Mouse (Mus musculus): ENCODE data around the gene Mok. TPM values are rescaled to one million over a fixed set of nuclear protein-coding genes. Genes with fewer than 3 reads are reported as not detected.

The Mok gene
- polyA plus RNA-seq, 1 experiment from 2014 or later = 0.51 TPM

DNA sequence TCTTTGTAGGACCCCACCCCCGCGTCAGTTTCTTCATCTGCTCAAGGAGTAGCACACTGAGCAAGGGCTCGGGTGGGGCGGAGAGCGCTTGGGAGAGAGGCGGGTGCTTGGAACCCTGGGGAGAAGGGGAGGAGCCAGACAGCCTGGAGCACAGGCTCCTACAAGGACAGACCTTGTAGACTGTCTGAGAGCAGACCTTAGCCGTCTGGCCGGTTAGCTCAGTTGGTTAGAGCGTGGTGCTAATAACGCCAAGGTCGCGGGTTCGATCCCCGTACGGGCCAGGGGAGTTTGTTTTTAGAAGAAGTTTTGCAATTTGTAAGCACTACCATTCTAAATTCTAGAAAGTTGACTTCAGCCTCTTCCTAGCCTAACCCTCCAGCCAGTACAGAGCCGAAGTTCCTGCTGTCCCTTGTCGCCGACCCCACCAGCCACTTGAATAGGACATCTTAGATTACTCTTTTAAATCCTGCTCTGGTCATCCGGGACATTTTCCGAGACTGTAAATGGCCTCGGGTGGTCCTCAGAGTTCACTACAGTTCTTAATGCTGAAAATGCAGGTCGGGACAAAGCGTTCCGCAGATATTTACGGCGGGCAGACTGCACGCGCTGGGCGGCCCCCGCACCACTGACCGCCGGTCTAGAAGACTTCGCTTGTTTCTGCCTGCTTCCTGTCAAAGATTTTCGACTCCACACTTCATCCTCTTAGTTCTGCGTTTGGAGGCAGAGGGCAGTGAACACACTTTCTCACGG lies 4.6 kb upstream of the Mok start:
- Histone ChIP-seq H3K27me3 (replicated peaks) (no peaks in the 10 kb centered on the region), H3K27ac (peak overlapping the region; percentile 85), H3K9ac (peak overlapping the region; percentile 78), H3K4me1 (peaks cover 43% of the 10 kb centered on the region), H3K36me3 (no peaks in the 10 kb centered on the region), H3K9me3 (replicated peaks) (no peaks in the 10 kb centered on the region), H3K4me3 (peak overlapping the region; percentile 69), H3K4me2 (peak overlapping the region; percentile 93)
- WGBS (ENCODE audit: insufficient replicate concordance) = under 1% methylated on average over 36 of the region's 36 CpGs
- ATAC-seq = peak; percentile 92

DNA sequence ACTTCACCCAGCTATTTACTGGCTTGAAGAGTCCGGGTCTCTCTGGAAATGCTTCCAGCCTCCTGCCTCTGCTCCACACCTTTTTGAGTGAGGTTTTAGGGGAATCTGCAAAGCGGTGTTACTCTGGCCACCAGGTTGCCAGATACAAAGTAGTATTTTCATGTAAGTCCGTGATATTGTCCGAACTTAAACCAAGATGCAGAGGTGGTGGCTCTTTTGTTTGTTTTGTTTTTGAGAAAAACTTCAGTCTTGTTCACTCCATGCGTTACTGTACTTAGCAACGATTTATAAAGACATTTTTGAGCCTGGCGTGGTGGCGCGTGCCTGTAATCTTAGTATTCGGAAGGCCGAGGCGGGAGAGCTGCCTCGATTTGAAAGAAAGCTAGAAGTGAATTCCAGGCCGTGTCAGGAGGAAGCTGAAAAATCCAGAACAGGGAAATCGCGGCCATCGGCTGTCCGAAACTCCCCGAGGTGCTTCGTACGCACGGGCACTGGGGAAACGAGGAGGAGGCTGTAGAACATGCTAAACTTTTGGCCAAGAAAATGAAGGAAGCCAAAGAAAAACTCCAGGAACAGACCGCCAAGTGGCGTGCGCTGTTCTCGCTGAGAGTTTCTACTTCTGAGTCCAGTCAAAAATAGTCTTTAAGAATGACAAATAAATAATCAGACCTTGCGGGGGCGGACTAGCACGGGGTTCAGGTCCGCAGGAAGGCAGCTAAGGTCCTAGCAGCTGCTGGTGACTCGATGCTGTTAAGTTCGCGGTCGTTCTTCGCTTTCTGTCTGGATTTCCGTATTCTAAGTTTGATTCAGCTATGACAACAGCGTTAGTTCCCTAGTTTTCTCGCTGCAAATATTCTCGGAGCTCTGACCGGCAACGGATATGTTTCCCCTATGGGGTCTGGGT lies 3.7 kb upstream of the Mok start:
- no peaks in the 10 kb centered on the region for H3K27me3 ChIP-seq (replicated peaks)
- peak; percentile 62 for ATAC-seq
- peak overlapping the region; percentile 69 for H3K4me3 ChIP-seq
- H3K27ac ChIP-seq = peak overlapping the region; percentile 85
- under 1% methylated on average over 42 of the region's 42 CpGs for WGBS (ENCODE audit: insufficient replicate concordance)
- no peaks in the 10 kb centered on the region for H3K36me3 ChIP-seq
- H3K9ac ChIP-seq = peak overlapping the region; percentile 78
- H3K4me1 ChIP-seq = peaks cover 42% of the 10 kb centered on the region
- H3K4me2 ChIP-seq = peak overlapping the region; percentile 93
- no peaks in the 10 kb centered on the region for H3K9me3 ChIP-seq (replicated peaks)

DNA sequence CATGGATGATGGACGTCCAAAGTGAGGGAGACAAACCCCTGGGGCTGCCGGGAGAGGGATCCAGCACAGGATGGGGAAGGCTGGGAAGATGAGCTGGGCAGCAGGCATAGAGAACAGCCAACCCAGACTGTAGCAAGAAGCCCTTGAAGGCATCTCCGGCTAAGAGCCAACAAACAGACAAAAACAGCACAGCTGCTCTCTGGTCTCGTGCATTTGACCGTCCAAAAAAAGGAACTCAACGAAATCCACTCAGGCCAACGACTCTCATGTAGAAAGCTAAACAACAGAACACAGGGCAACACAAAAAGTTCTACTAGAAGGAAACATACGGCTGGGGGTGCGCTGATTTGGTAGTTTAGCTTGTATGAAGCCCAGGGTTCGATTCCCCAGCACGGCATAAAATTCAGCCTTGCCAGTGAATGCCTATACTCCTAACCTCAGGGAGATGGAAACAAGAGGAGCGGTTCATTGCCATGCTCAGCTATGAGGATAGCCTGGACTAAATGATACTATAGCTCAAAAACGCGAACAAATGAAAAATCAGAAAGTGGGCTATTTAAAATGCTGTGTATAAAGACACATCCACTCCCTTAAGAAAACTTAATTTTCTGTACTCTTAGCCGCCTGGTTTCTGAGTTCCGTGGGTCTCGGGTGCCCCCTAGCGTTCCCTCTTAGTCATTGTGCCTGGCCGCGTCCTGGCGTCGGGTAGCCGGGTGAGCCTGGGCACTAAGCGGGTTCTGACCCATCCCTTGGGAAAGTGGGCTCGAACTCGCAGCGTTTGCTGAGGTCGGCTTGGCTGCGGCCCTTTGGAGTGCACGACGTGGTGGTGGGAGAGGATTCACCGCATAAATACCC lies 2.7 kb upstream of the Mok start:
- Histone ChIP-seq H3K4me1 (peaks cover 42% of the 10 kb centered on the region), H3K9ac (peak overlapping the region; percentile 78), H3K4me2 (peak overlapping the region; percentile 93), H3K4me3 (peak overlapping the region; percentile 69), H3K36me3 (no peaks in the 10 kb centered on the region), H3K9me3 (replicated peaks) (no peaks in the 10 kb centered on the region), H3K27ac (peak overlapping the region; percentile 85), H3K27me3 (replicated peaks) (peaks cover 5% of the 10 kb centered on the region; the same call in 1 of the 2 replicates)
- ATAC-seq = peak; percentile 13; the same call in 1 of the 2 replicates
- 17% methylated on average over 32 of the region's 32 CpGs for WGBS (ENCODE audit: insufficient replicate concordance)

DNA sequence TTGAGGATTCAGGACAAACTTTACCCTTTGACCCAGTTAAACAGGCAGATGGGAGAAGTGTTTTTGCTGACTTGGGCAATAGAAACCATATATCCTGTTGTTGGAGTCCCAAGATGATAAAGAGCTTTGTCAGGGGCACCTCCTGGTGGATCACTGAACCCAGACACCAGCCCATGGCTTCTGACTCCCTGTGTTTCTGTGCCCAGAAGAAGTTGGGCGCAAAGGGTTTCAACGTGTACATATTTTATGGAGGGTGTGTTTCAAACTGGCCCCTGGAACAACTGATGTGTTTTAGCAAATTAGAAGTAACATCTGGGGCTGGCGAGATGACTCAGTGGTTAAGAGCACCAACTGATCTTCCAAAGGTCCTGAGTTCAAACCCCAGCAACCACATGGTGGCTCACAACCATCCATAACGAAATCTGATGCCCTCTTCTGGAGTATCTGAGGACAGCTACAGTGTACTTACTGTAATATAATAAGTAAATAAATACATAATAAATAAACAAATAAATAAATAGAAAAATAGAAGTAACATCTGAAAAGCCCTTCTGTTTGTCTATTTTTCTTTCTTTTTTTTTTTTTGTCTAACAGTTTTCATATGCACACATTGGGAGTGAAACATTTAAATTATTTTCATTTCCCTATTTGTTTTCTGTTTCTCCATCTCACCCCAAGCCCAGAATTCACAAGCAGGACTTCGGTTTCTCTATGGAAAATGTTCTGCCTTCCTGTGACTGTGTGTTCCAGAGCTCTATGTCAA lies 1.2 kb upstream of the Mok start:
- Histone ChIP-seq H3K9me3 (replicated peaks) (no peaks in the 10 kb centered on the region), H3K36me3 (no peaks in the 10 kb centered on the region), H3K4me3 (no peak overlapping the region), H3K27ac (no peak overlapping the region), H3K4me2 (peak overlapping the region; percentile 80; the same call in 1 of the 2 replicates), H3K4me1 (peaks cover 44% of the 10 kb centered on the region), H3K9ac (no peak overlapping the region), H3K27me3 (replicated peaks) (peaks cover 12% of the 10 kb centered on the region; the same call in 1 of the 2 replicates)
- WGBS (ENCODE audit: insufficient replicate concordance) = 63% methylated on average over 5 of the region's 5 CpGs
- no peak for ATAC-seq

DNA sequence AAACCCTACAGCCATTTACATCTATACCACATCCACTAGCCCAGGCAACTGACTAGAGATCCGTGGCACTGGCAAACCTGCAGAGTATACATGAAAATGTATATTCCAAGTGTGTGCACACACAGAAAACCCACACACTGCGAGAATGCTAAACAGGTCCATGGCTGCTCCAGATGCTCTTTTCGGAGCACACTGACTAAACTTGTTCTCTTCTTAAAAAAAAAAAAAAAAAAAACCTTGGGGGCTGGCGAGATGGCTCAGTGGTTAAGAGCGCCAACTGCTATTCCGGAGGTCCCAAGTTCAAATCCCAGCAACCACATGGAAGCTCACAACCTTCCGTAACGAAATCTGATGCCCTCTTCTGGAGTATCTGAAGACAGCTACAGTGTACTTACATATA lies 2.9 kb downstream of the Mok start:
- H3K9me3 ChIP-seq (replicated peaks) = no peaks in the 10 kb centered on the region
- no peaks in the 10 kb centered on the region for H3K36me3 ChIP-seq
- no peak overlapping the region for H3K4me3 ChIP-seq
- H3K27me3 ChIP-seq (replicated peaks) = peaks cover 15% of the 10 kb centered on the region; the same call in 1 of the 2 replicates
- no peak overlapping the region for H3K27ac ChIP-seq
- WGBS (ENCODE audit: insufficient replicate concordance) = 76% methylated on average over 8 of the region's 8 CpGs
- no peak overlapping the region for H3K9ac ChIP-seq
- no peak for ATAC-seq
- H3K4me2 ChIP-seq = no peak overlapping the region
- H3K4me1 ChIP-seq = peaks cover 19% of the 10 kb centered on the region

DNA sequence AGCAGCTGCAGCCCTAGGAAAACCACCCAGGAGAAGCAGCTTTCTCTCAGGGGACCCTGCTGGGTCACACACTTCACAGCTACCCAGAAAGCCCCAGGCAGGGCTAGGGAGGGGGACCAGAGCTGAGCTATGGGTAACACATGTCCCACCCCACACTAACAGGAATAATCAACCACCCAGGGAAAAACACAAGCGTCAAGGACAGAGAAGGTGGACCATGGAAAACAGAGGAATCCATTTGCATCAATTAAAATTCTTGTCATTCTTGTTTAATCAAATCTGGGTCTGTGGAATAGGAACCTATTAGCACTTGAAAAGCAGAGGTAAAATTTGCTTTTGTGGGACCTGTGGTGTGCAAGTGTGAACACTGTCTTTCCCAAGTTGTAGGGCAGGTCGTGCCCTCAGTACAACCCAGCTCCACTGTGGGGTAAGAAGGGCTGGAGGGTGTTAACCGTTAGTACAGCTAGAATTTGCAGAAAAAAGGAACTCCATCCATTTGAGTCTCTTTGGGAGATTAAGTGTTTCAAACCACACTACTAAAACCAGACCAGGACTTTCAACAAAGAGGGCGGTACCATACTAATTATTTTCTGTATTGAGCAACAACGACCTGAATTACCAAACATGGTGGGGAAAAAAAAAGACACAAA lies 3.4 kb downstream of the Mok start:
- WGBS (ENCODE audit: insufficient replicate concordance) = 36% methylated on average over 5 of the region's 5 CpGs
- H3K4me2 ChIP-seq = no peak overlapping the region
- no peak overlapping the region for H3K27ac ChIP-seq
- no peaks in the 10 kb centered on the region for H3K36me3 ChIP-seq
- H3K4me3 ChIP-seq = no peak overlapping the region
- ATAC-seq = no peak
- H3K9me3 ChIP-seq (replicated peaks) = no peaks in the 10 kb centered on the region
- H3K27me3 ChIP-seq (replicated peaks) = peaks cover 15% of the 10 kb centered on the region; the same call in 1 of the 2 replicates
- H3K9ac ChIP-seq = no peak overlapping the region
- H3K4me1 ChIP-seq = peaks cover 19% of the 10 kb centered on the region

DNA sequence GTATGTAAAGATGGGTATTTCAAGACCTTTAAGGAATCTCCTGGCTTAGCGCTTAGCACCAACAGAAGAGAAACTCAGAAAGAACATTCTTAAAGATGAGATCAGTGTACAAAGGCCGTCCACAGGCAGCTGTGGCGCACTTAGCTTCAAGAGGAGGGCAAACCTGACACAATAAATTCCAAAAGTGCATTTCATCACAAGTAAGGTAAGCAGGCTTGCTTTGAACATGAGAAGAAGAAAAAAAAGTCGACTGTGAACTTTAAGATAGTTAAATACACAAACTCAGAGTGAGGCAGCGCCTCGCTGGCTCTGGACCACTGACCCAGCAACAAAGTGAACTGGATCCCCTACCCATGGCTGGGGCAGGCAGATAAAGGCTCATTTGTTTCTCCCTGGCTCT lies 4.0 kb downstream of the Mok start:
- WGBS (ENCODE audit: insufficient replicate concordance) = 54% methylated on average over 6 of the region's 6 CpGs
- no peak overlapping the region for H3K4me2 ChIP-seq
- H3K27me3 ChIP-seq (replicated peaks) = peaks cover 15% of the 10 kb centered on the region; the same call in 1 of the 2 replicates
- no peak overlapping the region for H3K27ac ChIP-seq
- no peak overlapping the region for H3K4me3 ChIP-seq
- H3K9ac ChIP-seq = no peak overlapping the region
- H3K9me3 ChIP-seq (replicated peaks) = no peaks in the 10 kb centered on the region
- H3K36me3 ChIP-seq = no peaks in the 10 kb centered on the region
- no peak for ATAC-seq
- peaks cover 19% of the 10 kb centered on the region for H3K4me1 ChIP-seq

DNA sequence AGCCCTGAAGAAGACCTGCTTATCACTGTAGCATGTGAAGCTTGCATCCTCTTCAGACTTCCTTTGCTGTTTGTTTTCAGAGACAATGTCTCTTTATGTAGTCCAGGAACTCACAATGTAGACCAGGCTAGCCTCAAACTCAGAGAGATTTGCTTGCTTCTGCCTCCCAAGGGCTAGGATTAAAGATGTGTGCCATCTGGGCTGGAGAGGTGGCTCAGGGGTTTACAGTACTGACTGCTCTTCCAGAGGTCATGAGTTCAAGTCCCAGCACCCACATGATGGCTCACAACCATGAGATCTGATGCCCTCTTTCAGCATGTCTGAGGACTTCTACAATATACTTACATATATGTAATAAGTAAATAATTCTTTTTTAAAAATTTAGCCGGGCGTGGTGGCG lies 5.6 kb downstream of the Mok start:
- no peak overlapping the region for H3K9ac ChIP-seq
- no peak overlapping the region for H3K4me3 ChIP-seq
- no peak for ATAC-seq
- H3K36me3 ChIP-seq = no peaks in the 10 kb centered on the region
- H3K9me3 ChIP-seq (replicated peaks) = no peaks in the 10 kb centered on the region
- peaks cover 8% of the 10 kb centered on the region for H3K4me1 ChIP-seq
- no peak overlapping the region for H3K4me2 ChIP-seq
- WGBS (ENCODE audit: insufficient replicate concordance) = 83% methylated on average over 3 of the region's 3 CpGs
- H3K27ac ChIP-seq = no peak overlapping the region
- peaks cover 15% of the 10 kb centered on the region; the same call in 1 of the 2 replicates for H3K27me3 ChIP-seq (replicated peaks)

DNA sequence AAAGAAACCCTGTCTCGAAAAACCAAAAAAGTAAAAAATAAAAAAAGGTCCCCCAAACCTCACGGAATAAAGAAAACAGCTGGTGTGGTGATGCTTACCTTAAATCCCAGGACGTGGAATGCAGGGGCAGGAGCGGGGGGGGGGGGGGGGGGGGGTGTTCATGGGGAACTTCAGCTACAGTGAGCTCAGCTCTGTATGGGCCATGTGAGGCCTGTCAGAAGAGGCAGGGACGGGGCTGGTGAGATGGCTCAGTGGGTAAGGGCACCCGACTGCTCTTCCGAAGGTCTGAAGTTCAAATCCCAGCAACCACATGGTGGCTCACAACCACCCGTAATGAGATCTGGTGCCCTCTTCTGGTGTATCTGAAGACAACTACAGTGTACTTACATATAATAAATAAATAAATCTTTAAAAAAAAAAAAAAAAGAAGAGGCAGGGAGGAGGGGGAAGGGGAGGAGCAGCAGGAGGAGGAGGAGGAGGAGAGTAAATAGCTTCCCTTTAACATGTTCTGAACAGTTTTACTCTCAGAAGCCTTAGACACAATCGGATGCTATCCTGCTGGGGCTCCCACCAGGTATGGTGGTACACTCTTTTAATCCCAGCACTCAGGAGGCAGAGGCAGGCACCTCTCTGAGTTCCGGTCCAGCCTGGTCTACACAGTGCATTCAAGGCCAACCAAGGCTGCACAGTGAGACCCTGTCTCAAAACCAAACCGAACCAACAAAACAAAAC lies 10.3 kb downstream of the Mok start:
- H3K4me3 ChIP-seq = no peak overlapping the region
- no peaks in the 10 kb centered on the region for H3K9me3 ChIP-seq (replicated peaks)
- WGBS (ENCODE audit: insufficient replicate concordance) = 74% methylated on average over 9 of the region's 11 CpGs
- no peaks in the 10 kb centered on the region; the same call in 1 of the 2 replicates for H3K27me3 ChIP-seq (replicated peaks)
- no peak overlapping the region for H3K27ac ChIP-seq
- no peak overlapping the region for H3K9ac ChIP-seq
- no peak for ATAC-seq
- H3K4me2 ChIP-seq = no peak overlapping the region
- no peaks in the 10 kb centered on the region for H3K36me3 ChIP-seq
- no peaks in the 10 kb centered on the region for H3K4me1 ChIP-seq

DNA sequence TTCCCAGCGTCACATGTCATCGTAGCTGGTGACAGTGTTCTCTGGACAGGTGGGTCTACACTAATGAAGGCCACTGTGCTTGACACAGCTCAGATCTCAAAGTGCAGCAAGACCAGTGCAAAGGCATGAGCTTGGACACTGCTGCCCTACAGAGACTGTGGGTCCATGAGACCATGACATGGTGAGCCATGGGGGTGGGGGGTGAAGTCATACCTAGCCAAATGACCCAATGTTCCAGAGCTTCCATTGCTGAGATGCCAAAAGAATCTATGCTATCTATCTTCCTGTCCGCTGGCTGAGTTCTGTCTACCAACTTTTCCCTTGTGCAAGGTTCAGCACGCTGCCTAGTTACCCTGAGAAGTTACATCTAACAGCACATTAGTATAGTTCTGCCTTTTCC lies 11.8 kb downstream of the Mok start:
- H3K4me1 ChIP-seq = no peaks in the 10 kb centered on the region
- H3K9ac ChIP-seq = no peak overlapping the region
- no peak overlapping the region for H3K27ac ChIP-seq
- no peaks in the 10 kb centered on the region for H3K36me3 ChIP-seq
- 82% methylated on average over 4 of the region's 4 CpGs for WGBS (ENCODE audit: insufficient replicate concordance)
- no peak for ATAC-seq
- H3K27me3 ChIP-seq (replicated peaks) = no peaks in the 10 kb centered on the region
- H3K9me3 ChIP-seq (replicated peaks) = no peaks in the 10 kb centered on the region
- no peak overlapping the region for H3K4me3 ChIP-seq
- H3K4me2 ChIP-seq = no peak overlapping the region

All from liver, embryonic 12.5 days (tissue).